Mouse (Mus musculus): ENCODE measurements around the gene Acpp. TPM values are rescaled to one million over a fixed set of nuclear protein-coding genes. Genes with fewer than 3 reads are reported as not detected.
A peak's percentile ranks its signal among the peaks of the same experiment; 100 is the strongest.

Acpp gene
- polyA plus RNA-seq, 1 experiment from 2014 or later: 0.69 TPM

GRCm38 (mm10) chr9:104304376-104304775 is 33.2 kb downstream of the Acpp start:
- no peak overlapping the region for H3K4me2 ChIP-seq
- 57% methylated on average over 4 of the region's 4 CpGs for WGBS (ENCODE audit: insufficient replicate concordance)
- no peak for ATAC-seq (ENCODE audit: insufficient read depth)
- H3K36me3 ChIP-seq (replicated peaks): no peaks in the 10 kb centered on the region
- H3K9me3 ChIP-seq (replicated peaks): no peaks in the 10 kb centered on the region
- H3K4me1 ChIP-seq (replicated peaks): no peaks in the 10 kb centered on the region
- H3K4me3 ChIP-seq (replicated peaks): no peak overlapping the region
- H3K27me3 ChIP-seq: no peaks in the 10 kb centered on the region
- H3K27ac ChIP-seq (replicated peaks): no peak overlapping the region
- no peak overlapping the region for H3K9ac ChIP-seq

DNA sequence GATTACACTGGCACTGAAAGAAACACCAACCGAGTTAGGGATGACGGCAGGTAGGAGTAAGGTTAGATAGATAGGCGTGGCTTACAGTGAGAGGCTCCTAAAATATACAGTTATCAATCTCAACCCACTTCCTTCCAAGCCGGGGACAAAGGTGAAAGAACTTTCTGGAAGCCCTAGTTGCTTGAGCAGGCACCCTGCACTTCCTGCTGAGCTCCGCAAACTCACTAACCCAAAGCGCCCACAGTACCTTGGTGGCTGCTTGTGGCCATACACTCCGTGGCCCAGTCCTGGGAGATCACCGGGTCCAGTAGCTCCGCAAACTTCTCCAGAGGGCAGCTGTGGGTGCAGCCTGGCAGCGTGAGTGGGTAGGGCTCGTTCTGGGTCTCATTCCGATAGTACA is 37.0 kb downstream of the Acpp start:
- no peak for ATAC-seq (ENCODE audit: insufficient read depth)
- 64% methylated on average over 12 of the region's 12 CpGs for WGBS (ENCODE audit: insufficient replicate concordance)
- Histone ChIP-seq H3K4me1 (replicated peaks) (no peaks in the 10 kb centered on the region), H3K36me3 (replicated peaks) (no peaks in the 10 kb centered on the region), H3K4me3 (replicated peaks) (no peak overlapping the region), H3K9me3 (replicated peaks) (no peaks in the 10 kb centered on the region), H3K9ac (no peak overlapping the region), H3K4me2 (no peak overlapping the region), H3K27me3 (no peaks in the 10 kb centered on the region), H3K27ac (replicated peaks) (no peak overlapping the region)

GRCm38 (mm10) chr9:104297041-104297440 is 40.5 kb downstream of the Acpp start:
- Histone ChIP-seq H3K4me1 (replicated peaks) (no peaks in the 10 kb centered on the region), H3K4me2 (no peak overlapping the region), H3K36me3 (replicated peaks) (no peaks in the 10 kb centered on the region), H3K27me3 (no peaks in the 10 kb centered on the region), H3K27ac (replicated peaks) (no peak overlapping the region), H3K4me3 (replicated peaks) (no peak overlapping the region), H3K9ac (no peak overlapping the region), H3K9me3 (replicated peaks) (no peaks in the 10 kb centered on the region)
- WGBS (ENCODE audit: insufficient replicate concordance): 41% methylated on average over 3 of the region's 3 CpGs
- ATAC-seq (ENCODE audit: insufficient read depth): no peak

- H3K9me3 ChIP-seq (replicated peaks): no peaks in the 10 kb centered on the region
- H3K9ac ChIP-seq: no peak overlapping the region
- H3K4me2 ChIP-seq: no peak overlapping the region
- H3K4me1 ChIP-seq (replicated peaks): no peaks in the 10 kb centered on the region
- no peaks in the 10 kb centered on the region for H3K36me3 ChIP-seq (replicated peaks)
- ATAC-seq (ENCODE audit: insufficient read depth): no peak
- H3K27ac ChIP-seq (replicated peaks): no peak overlapping the region
- no peak overlapping the region for H3K4me3 ChIP-seq (replicated peaks)
- H3K27me3 ChIP-seq: no peaks in the 10 kb centered on the region
- WGBS (ENCODE audit: insufficient replicate concordance): 34% methylated on average over 6 of the region's 6 CpGs
These were observed 52.6 kb downstream of the Acpp start for GRCm38 (mm10) chr9:104284934-104285333.

GRCm38 (mm10) chr9:104282536-104282935 is 55.0 kb downstream of the Acpp start:
- 52% methylated on average over 8 of the region's 8 CpGs for WGBS (ENCODE audit: insufficient replicate concordance)
- no peak for ATAC-seq (ENCODE audit: insufficient read depth)

DNA sequence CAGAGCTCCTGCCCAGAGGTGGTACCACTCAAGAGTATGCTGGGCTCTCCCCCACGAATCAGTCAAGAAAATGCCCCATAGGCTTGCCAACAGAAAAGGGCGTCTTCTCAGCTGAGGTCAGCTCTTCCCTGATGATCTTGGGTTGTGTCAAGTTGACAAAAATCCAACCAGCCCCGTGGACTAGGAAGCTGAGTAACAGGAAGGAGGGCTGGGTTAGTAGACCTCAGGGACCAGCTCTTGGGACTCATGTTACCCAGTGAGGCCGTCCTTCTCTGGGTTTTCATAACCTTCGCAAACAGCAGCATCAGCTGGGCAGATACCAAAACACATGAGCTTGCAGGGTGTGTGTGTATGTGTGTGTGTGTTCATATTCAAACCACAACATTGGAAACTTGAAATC is 55.8 kb downstream of the Acpp start:
- ATAC-seq (ENCODE audit: insufficient read depth): no peak
- Histone ChIP-seq H3K4me1 (replicated peaks) (no peaks in the 10 kb centered on the region), H3K4me3 (replicated peaks) (no peak overlapping the region), H3K36me3 (replicated peaks) (no peaks in the 10 kb centered on the region), H3K9me3 (replicated peaks) (no peaks in the 10 kb centered on the region), H3K27me3 (no peaks in the 10 kb centered on the region), H3K9ac (no peak overlapping the region), H3K27ac (replicated peaks) (no peak overlapping the region), H3K4me2 (no peak overlapping the region)
- WGBS (ENCODE audit: insufficient replicate concordance): 48% methylated on average over 5 of the region's 5 CpGs

More at GRCm38 (mm10) chr9:104282536-104282935, 55.0 kb downstream of the Acpp start:
- Histone ChIP-seq H3K4me3 (replicated peaks) (no peak overlapping the region), H3K36me3 (replicated peaks) (no peaks in the 10 kb centered on the region), H3K27me3 (no peaks in the 10 kb centered on the region), H3K9ac (no peak overlapping the region), H3K4me2 (no peak overlapping the region), H3K4me1 (replicated peaks) (no peaks in the 10 kb centered on the region), H3K27ac (replicated peaks) (no peak overlapping the region), H3K9me3 (replicated peaks) (no peaks in the 10 kb centered on the region)

DNA sequence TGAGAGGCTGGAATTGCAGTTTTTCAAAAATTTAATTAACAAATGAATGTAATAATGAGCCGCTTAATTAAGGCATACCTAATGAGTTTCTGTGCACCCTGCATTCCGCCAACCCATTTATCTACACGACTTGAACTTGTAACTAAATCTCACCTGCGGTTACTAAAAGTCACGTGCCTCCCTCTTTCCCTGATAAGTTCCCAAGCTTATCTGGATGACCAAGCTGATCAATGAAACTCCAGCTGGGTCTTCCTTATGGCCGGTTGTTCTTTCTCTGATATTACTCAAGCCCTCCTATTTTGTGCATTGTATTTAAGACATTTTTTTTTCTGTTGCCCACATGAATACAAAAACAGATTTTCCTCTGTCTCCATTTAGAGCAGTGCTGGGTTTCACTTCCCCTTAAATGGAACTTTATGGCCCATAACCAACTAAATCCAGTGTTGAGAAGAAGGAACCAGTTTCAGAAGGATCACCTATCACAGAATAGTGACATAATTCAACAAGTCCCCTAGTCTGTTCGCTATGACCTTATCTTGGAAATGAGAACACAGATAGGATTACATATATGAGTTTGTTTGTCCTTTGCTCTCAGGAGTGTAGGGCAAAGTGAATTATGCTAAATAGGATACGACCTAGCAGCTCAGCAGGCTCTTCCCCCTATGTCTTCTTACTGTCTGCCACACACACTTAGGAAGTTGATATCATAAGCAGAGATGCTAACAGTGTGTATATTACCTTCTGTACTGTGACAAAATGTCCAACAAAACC is 56.6 kb downstream of the Acpp start:
- ATAC-seq (ENCODE audit: insufficient read depth): no peak
- Histone ChIP-seq H3K27me3 (no peaks in the 10 kb centered on the region), H3K9ac (no peak overlapping the region), H3K9me3 (replicated peaks) (no peaks in the 10 kb centered on the region), H3K4me2 (no peak overlapping the region), H3K4me1 (replicated peaks) (no peaks in the 10 kb centered on the region), H3K4me3 (replicated peaks) (no peak overlapping the region), H3K36me3 (replicated peaks) (no peaks in the 10 kb centered on the region), H3K27ac (replicated peaks) (no peak overlapping the region)
- 57% methylated on average over 8 of the region's 8 CpGs for WGBS (ENCODE audit: insufficient replicate concordance)

DNA sequence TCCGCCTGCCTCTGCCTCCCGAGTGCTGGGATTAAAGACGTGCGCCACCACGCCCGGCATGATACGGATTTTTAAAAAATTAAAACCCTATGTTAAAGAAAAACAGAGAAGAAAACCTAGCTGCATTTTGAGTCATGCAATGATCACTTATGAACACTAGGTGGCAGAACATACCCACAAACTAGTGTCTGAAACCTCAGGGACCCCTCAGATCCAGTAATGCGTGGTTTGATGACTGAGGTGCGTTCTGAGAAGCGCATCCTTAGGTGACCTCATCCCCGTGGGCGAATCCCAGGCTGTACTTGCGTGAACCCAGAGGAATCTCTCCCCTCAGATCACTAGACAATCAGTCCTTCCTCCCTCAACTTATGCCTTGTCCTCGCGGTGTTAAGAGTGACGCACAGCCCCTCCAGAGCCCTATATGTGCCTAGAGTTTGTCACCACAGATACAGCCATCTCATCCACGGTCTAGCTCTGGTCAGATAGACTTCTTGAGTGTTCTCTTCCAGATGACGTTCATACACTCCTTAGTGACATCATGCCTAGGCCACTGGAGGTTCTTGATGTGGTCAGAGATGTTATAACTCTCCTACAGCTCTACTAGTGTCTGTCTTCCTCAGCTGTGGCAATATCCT is 59.9 kb downstream of the Acpp start:
- H3K4me3 ChIP-seq (replicated peaks): no peak overlapping the region
- 18% methylated on average over 18 of the region's 18 CpGs for WGBS (ENCODE audit: insufficient replicate concordance)

DNA sequence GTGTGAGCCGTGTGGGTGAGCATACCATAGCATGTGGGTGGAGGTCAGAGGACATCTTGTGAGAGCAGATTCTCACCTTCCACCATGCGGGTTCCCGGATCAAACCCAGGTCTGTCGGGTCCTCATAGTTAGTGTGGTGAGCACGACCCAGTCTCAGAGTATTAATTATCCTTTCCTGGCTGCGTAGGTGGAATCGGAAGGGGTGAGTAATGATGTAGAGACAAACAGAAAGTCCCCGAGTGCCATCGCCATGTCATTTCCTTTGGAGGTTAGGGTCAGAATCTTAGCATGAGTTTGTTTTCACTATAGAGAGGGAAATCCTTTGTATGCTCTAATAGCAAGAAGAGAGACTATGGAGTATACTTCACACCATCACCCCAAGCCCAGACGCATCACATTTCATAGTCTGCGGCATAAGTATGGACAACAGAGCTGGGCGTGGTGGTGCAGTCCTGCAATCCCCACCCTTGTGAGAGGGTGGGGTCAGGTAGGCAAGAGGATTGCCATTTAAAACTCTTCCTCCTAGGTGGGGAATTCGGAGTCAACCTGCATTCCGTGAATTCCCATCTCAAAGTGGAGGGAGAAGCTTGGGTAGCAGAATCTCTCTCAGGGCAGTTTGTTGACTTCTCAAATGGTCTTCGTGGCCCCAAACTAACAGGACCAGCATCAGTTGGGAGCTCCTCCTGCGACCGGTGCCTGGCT is 62.3 kb downstream of the Acpp start:
- no peaks in the 10 kb centered on the region for H3K4me1 ChIP-seq (replicated peaks)
- no peaks in the 10 kb centered on the region for H3K27me3 ChIP-seq
- H3K4me3 ChIP-seq (replicated peaks): no peak overlapping the region
- H3K27ac ChIP-seq (replicated peaks): no peak overlapping the region
- no peaks in the 10 kb centered on the region for H3K9me3 ChIP-seq (replicated peaks)
- H3K9ac ChIP-seq: no peak overlapping the region
- H3K36me3 ChIP-seq (replicated peaks): no peaks in the 10 kb centered on the region
- no peak for ATAC-seq (ENCODE audit: insufficient read depth)
- WGBS (ENCODE audit: insufficient replicate concordance): 69% methylated on average over 17 of the region's 17 CpGs
- no peak overlapping the region for H3K4me2 ChIP-seq

More for the DNA sequence above, 59.9 kb downstream of the Acpp start:
- no peak overlapping the region for H3K9ac ChIP-seq
- no peaks in the 10 kb centered on the region for H3K27me3 ChIP-seq
- ATAC-seq (ENCODE audit: insufficient read depth): no peak
- H3K4me1 ChIP-seq (replicated peaks): no peaks in the 10 kb centered on the region
- H3K4me2 ChIP-seq: peak overlapping the region; percentile 37
- no peaks in the 10 kb centered on the region for H3K9me3 ChIP-seq (replicated peaks)
- H3K27ac ChIP-seq (replicated peaks): no peak overlapping the region
- no peaks in the 10 kb centered on the region for H3K36me3 ChIP-seq (replicated peaks)

DNA sequence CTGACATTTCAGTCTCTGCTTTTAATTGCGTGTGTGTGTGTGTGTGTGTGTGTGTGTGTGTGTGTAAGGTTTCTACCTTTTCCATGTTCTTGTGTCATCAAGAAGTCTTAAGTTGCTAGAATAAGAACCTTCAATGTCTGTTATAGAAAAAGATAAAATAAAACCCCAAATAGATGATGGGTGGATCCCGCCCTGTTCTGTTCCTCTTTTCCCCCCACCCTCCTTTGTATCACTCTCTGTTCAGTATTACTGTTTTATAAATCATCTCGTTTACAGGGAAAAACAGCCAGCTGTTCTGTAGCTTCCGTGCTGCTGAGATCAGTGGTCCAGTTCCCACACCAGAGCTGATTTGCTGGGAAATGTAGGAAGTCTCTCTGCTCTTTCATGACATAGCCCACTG is 65.5 kb downstream of the Acpp start:
- H3K4me1 ChIP-seq (replicated peaks): no peaks in the 10 kb centered on the region; the same call in 1 of the 2 replicates
- H3K27me3 ChIP-seq: no peaks in the 10 kb centered on the region
- H3K9me3 ChIP-seq (replicated peaks): no peaks in the 10 kb centered on the region
- no peaks in the 10 kb centered on the region for H3K36me3 ChIP-seq (replicated peaks)
- H3K27ac ChIP-seq (replicated peaks): no peak overlapping the region
- ATAC-seq (ENCODE audit: insufficient read depth): no peak
- H3K4me2 ChIP-seq: no peak overlapping the region
- H3K9ac ChIP-seq: no peak overlapping the region
- 57% methylated on average over 4 of the region's 4 CpGs for WGBS (ENCODE audit: insufficient replicate concordance)
- no peak overlapping the region for H3K4me3 ChIP-seq (replicated peaks)

DNA sequence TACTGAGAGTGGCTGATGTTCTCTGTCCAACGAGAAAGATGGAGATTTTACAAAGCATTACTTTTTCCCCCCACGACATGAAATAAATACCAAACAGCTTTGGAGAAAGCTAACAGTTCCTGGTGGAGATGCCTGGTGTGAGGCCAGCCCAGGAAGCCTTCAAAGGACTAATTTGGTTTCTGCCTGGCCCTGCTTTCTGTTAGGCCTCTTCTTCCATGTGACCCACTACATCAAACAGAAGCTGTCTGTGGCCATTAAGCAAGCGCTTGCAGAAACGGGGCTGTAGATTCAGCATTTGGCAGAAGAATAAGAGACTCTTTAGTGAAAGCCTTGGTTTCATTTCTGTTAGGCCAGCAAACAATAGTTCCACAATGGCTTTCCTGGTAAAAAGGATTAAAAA is 65.9 kb downstream of the Acpp start:
- no peak overlapping the region for H3K4me2 ChIP-seq
- 57% methylated on average over 4 of the region's 4 CpGs for WGBS (ENCODE audit: insufficient replicate concordance)
- no peaks in the 10 kb centered on the region; the same call in 1 of the 2 replicates for H3K4me1 ChIP-seq (replicated peaks)
- no peak overlapping the region for H3K27ac ChIP-seq (replicated peaks)
- H3K9ac ChIP-seq: no peak overlapping the region
- no peaks in the 10 kb centered on the region for H3K36me3 ChIP-seq (replicated peaks)
- no peaks in the 10 kb centered on the region for H3K27me3 ChIP-seq
- no peak for ATAC-seq (ENCODE audit: insufficient read depth)
- H3K9me3 ChIP-seq (replicated peaks): no peaks in the 10 kb centered on the region
- no peak overlapping the region for H3K4me3 ChIP-seq (replicated peaks)
